Mouse (Mus musculus) skeletal muscle tissue, adult 2 months (tissue): ENCODE data around the gene Pkp4.
A peak's percentile ranks its signal among the peaks of the same experiment; 100 is the strongest.

Source experiments
- DNase-seq: peaks from one replicate; pipeline ENCODE4 v3.0.0-alpha.2; 2012; ENCODE audit warnings: low read depth, low spot score

The Pkp4 gene

GRCm38 (mm10) chr2:59219997-59220789 lies 59.5 kb downstream of the Pkp4 start:
- DNase-seq, result no peak

GRCm38 (mm10) chr2:59226383-59226782 lies 65.7 kb downstream of the Pkp4 start:
- DNase-seq, result no peak

GRCm38 (mm10) chr2:59227011-59227410 lies 66.4 kb downstream of the Pkp4 start:
- DNase-seq, result no peak

- no peak for DNase-seq
These were observed 67.0 kb downstream of the Pkp4 start for GRCm38 (mm10) chr2:59227508-59228263.

- DNase-seq, result no peak
These were observed 68.7 kb downstream of the Pkp4 start for GRCm38 (mm10) chr2:59229250-59229895.

GRCm38 (mm10) chr2:59230656-59231055 lies 70.0 kb downstream of the Pkp4 start:
- DNase-seq, result no peak

GRCm38 (mm10) chr2:59231514-59231913 lies 70.9 kb downstream of the Pkp4 start:
- peak; percentile 7 for DNase-seq

- no peak for DNase-seq
These were observed 72.8 kb downstream of the Pkp4 start for GRCm38 (mm10) chr2:59233294-59233923.

GRCm38 (mm10) chr2:59233936-59234335 lies 73.3 kb downstream of the Pkp4 start:
- no peak for DNase-seq

- DNase-seq, result no peak
These were observed 73.9 kb downstream of the Pkp4 start for GRCm38 (mm10) chr2:59234537-59234936.

- no peak for DNase-seq
These were observed 79.3 kb downstream of the Pkp4 start for GRCm38 (mm10) chr2:59239841-59240395.

- no peak for DNase-seq
These were observed 81.5 kb downstream of the Pkp4 start for GRCm38 (mm10) chr2:59242117-59242516.

- no peak for DNase-seq
These were observed 83.8 kb downstream of the Pkp4 start for GRCm38 (mm10) chr2:59244273-59245097.

- no peak for DNase-seq
These were observed 84.4 kb downstream of the Pkp4 start for GRCm38 (mm10) chr2:59245098-59245388.

- no peak for DNase-seq
These were observed 88.2 kb downstream of the Pkp4 start for GRCm38 (mm10) chr2:59248806-59249205.

GRCm38 (mm10) chr2:59252818-59253217 lies 92.2 kb downstream of the Pkp4 start:
- no peak for DNase-seq

- DNase-seq, result no peak
These were observed 92.8 kb downstream of the Pkp4 start for GRCm38 (mm10) chr2:59253435-59253834.

GRCm38 (mm10) chr2:59258821-59259231 lies 98.2 kb downstream of the Pkp4 start:
- no peak for DNase-seq

GRCm38 (mm10) chr2:59259346-59259745 lies 98.7 kb downstream of the Pkp4 start:
- DNase-seq, result no peak

- DNase-seq, result no peak
These were observed 100.6 kb downstream of the Pkp4 start for GRCm38 (mm10) chr2:59261203-59261602.

GRCm38 (mm10) chr2:59266428-59266827 lies 105.8 kb downstream of the Pkp4 start:
- DNase-seq, result no peak
